ENCODE assay signal across 8 mouse cellular contexts in genomic region chr17:85089011-85089410, GRCm38 (mm10). TPM values are rescaled to one million over a fixed set of nuclear protein-coding genes. Genes with fewer than 3 reads are reported as not detected.
A peak's percentile ranks its signal among the peaks of the same experiment; 100 is the strongest.
DNase-seq lines count a peak whose midpoint lies in the region; ATAC-seq and TF ChIP-seq lines count a peak whose summit lies in the region.

No protein-coding gene starts in this region.

- H3K27ac ChIP-seq in kidney, postnatal 0 days = no peak overlapping the region
- H3K27ac ChIP-seq in heart, embryonic 15.5 days = no peak overlapping the region
- no peak overlapping the region for H3K27ac ChIP-seq in midbrain, embryonic 10.5 days (replicated peaks)

- ATAC-seq in kidney, postnatal 0 days (replicated peaks; ENCODE audit: low FRiP score, low read depth) = no peak
- ATAC-seq in heart, embryonic 15.5 days (replicated peaks; ENCODE audit: insufficient number of reproducible peaks, insufficient read depth, low FRiP score, low read depth) = no peak
- no peak; the same call in 1 of the 2 replicates for ATAC-seq in megakaryocyte-erythroid progenitor cell, adult 5-6 weeks (replicated peaks; ENCODE audit: low FRiP score, low TSS enrichment, poor library complexity, severe bottlenecking)

- whole genome bisulfite sequencing in kidney, postnatal 0 days = 42% methylated on average over 6 of the region's 6 CpGs
- 52% methylated on average over 6 of the region's 6 CpGs for WGBS in heart, embryonic 15.5 days
- WGBS in midbrain, embryonic 10.5 days = 49% methylated on average over 6 of the region's 6 CpGs

- TF ChIP-seq CTCF in kidney, postnatal 0 days (IDR thresholded peaks at IDR 0.05; ENCODE audit: low read depth) = no peak

- no peaks in the 10 kb centered on the region for H3K9me3 ChIP-seq in kidney, postnatal 0 days (replicated peaks; ENCODE audit: low read length)
- H3K9me3 ChIP-seq in heart, embryonic 15.5 days (replicated peaks) = no peaks in the 10 kb centered on the region
- no peaks in the 10 kb centered on the region for H3K9me3 ChIP-seq in midbrain, embryonic 10.5 days (replicated peaks)

- H3K9ac ChIP-seq in kidney, postnatal 0 days (ENCODE audit: low read depth, low read length) = no peak overlapping the region
- no peak overlapping the region for H3K9ac ChIP-seq in heart, embryonic 15.5 days

- H3K4me2 ChIP-seq in kidney, postnatal 0 days (ENCODE audit: low read length) = peak overlapping the region; percentile 90
- peak overlapping the region; percentile 90 for H3K4me2 ChIP-seq in heart, embryonic 15.5 days

- peak overlapping the region; percentile 91; the same call in 1 of the 2 replicates for H3K4me3 ChIP-seq in kidney, postnatal 0 days (replicated peaks; ENCODE audit: low read depth, low read length)
- peak overlapping the region; percentile 92 for H3K4me3 ChIP-seq in heart, embryonic 15.5 days
- H3K4me3 ChIP-seq in midbrain, embryonic 10.5 days = peak overlapping the region; percentile 78

- DNase-seq in kidney, postnatal 0 days (ENCODE audit: low spot score) = peak; percentile 33
- DNase-seq in kidney, postnatal 25 days = no peak
- DNase-seq in brain, adult 2 months (ENCODE audit: low read depth, low spot score) = peak; percentile 69
- no peak for DNase-seq in midbrain, embryonic 10.5 days (ENCODE audit: low spot score)
- no peak for DNase-seq in thymus, postnatal 4 days
- no peak for DNase-seq in T-cell, adult 2 months (ENCODE audit: low spot score)

- no peaks in the 10 kb centered on the region for H3K27me3 ChIP-seq in kidney, postnatal 0 days (ENCODE audit: insufficient read depth, low read length)
- no peaks in the 10 kb centered on the region for H3K27me3 ChIP-seq in heart, embryonic 15.5 days
- no peaks in the 10 kb centered on the region for H3K27me3 ChIP-seq in midbrain, embryonic 10.5 days (ENCODE audit: low read depth, poor library complexity, severe bottlenecking)

- no peaks in the 10 kb centered on the region for H3K36me3 ChIP-seq in kidney, postnatal 0 days (ENCODE audit: insufficient read depth, low read length)
- no peaks in the 10 kb centered on the region for H3K36me3 ChIP-seq in heart, embryonic 15.5 days
- H3K36me3 ChIP-seq in midbrain, embryonic 10.5 days = no peaks in the 10 kb centered on the region

- no peaks in the 10 kb centered on the region; the same call in 1 of the 2 replicates for H3K4me1 ChIP-seq in kidney, postnatal 0 days (replicated peaks; ENCODE audit: insufficient read depth, low read length)
- peaks cover 37% of the 10 kb centered on the region for H3K4me1 ChIP-seq in heart, embryonic 15.5 days (replicated peaks)
- H3K4me1 ChIP-seq in midbrain, embryonic 10.5 days = peaks cover 17% of the 10 kb centered on the region

RNA-seq across cellular contexts. Expression of gene Prepl, which starts 1.0 kb away (rescaled TPM):
- polyA plus RNA-seq in kidney, postnatal 0 days (2015; fragmentation: Nextera tagmentation; extraction: Ambion mirVana) = 25.8 and 26.2 TPM in 2 replicates
- 23.5 and 28.7 TPM in 2 replicates for polyA plus RNA-seq in heart, embryonic 15.5 days (2015; fragmentation: Nextera tagmentation; extraction: Ambion mirVana)
- polyA plus RNA-seq in midbrain, embryonic 10.5 days (2016; fragmentation: Nextera tagmentation; extraction: Ambion mirVana) = 30.9 and 40.9 TPM in 2 replicates
- total RNA-seq in megakaryocyte-erythroid progenitor cell, adult 5-6 weeks (2014; fragmentation: Nextera tagmentation) = 24.8 and 26.5 TPM in 2 replicates
- 32.8 and 44.5 TPM in 2 replicates for total RNA-seq in megakaryocyte-erythroid progenitor cell, adult 5-6 weeks (2017)

RNA-seq across cellular contexts. Expression of gene Camkmt, which starts 1.3 kb away (rescaled TPM):
- polyA plus RNA-seq in kidney, postnatal 0 days (2015; fragmentation: Nextera tagmentation; extraction: Ambion mirVana) = 14.4 and 15.7 TPM in 2 replicates
- 5.0 and 7.0 TPM in 2 replicates for polyA plus RNA-seq in heart, embryonic 15.5 days (2015; fragmentation: Nextera tagmentation; extraction: Ambion mirVana)
- 12.1 and 13.3 TPM in 2 replicates for polyA plus RNA-seq in midbrain, embryonic 10.5 days (2016; fragmentation: Nextera tagmentation; extraction: Ambion mirVana)
- 5.6 and 7.8 TPM in 2 replicates for total RNA-seq in megakaryocyte-erythroid progenitor cell, adult 5-6 weeks (2014; fragmentation: Nextera tagmentation)
- 1.6 and 3.1 TPM in 2 replicates for total RNA-seq in megakaryocyte-erythroid progenitor cell, adult 5-6 weeks (2017)

Comparison
In these comparisons a context has a peak if more than half of its experiments do, and no peak if none do; other contexts are left out.
1. DNase-seq: peak in kidney, postnatal 0 days (single experiment) and brain, adult 2 months (single experiment); none in kidney, postnatal 25 days (0 of 2), midbrain, embryonic 10.5 days (single experiment), thymus, postnatal 4 days (single experiment) and T-cell, adult 2 months (single experiment).
2. Peak in every context shown above with its lines, with median percentiles within 50 percentile points of each other: H3K4me3 ChIP-seq.